Mouse (Mus musculus): ENCODE measurements around the gene Tldc2. TPM values are rescaled to one million over a fixed set of nuclear protein-coding genes. Genes with fewer than 3 reads are reported as not detected.

The Tldc2 gene
- polyA plus RNA-seq, 1 experiment from 2014 or later: not detected

GRCm38 (mm10) chr2:157128072-157128471 lies 41.2 kb downstream of the Tldc2 start:
- peaks cover 3% of the 10 kb centered on the region; the same call in 1 of the 2 replicates for H3K4me1 ChIP-seq (replicated peaks)
- H3K9ac ChIP-seq: no peak overlapping the region
- H3K4me2 ChIP-seq: no peak overlapping the region
- WGBS: 54% methylated on average over 4 of the region's 4 CpGs
- H3K27me3 ChIP-seq (replicated peaks): no peaks in the 10 kb centered on the region
- H3K9me3 ChIP-seq (replicated peaks): no peaks in the 10 kb centered on the region
- H3K4me3 ChIP-seq: no peak overlapping the region
- H3K27ac ChIP-seq (ENCODE audit: poor library complexity, severe bottlenecking): no peak overlapping the region
- ATAC-seq (ENCODE audit: insufficient number of reproducible peaks, low FRiP score): no peak
- H3K36me3 ChIP-seq: peaks cover 21% of the 10 kb centered on the region

- 89% methylated on average over 4 of the region's 4 CpGs for WGBS
- Histone ChIP-seq H3K27me3 (replicated peaks) (no peaks in the 10 kb centered on the region), H3K4me1 (replicated peaks) (peaks cover 10% of the 10 kb centered on the region; the same call in 1 of the 2 replicates), H3K36me3 (peaks cover 20% of the 10 kb centered on the region), H3K9me3 (replicated peaks) (no peaks in the 10 kb centered on the region), H3K27ac (ENCODE audit: poor library complexity, severe bottlenecking) (no peak overlapping the region), H3K4me2 (no peak overlapping the region), H3K4me3 (no peak overlapping the region), H3K9ac (no peak overlapping the region)
- ATAC-seq (ENCODE audit: insufficient number of reproducible peaks, low FRiP score): no peak
Measured at GRCm38 (mm10) chr2:157129096-157129495, 42.2 kb downstream of the Tldc2 start.

GRCm38 (mm10) chr2:157129601-157130164 lies 42.8 kb downstream of the Tldc2 start:
- 68% methylated on average over 11 of the region's 11 CpGs for WGBS
- H3K9ac ChIP-seq: no peak overlapping the region
- H3K4me2 ChIP-seq: no peak overlapping the region
- H3K4me3 ChIP-seq: no peak overlapping the region
- ATAC-seq (ENCODE audit: insufficient number of reproducible peaks, low FRiP score): no peak
- H3K36me3 ChIP-seq: peaks cover 18% of the 10 kb centered on the region
- peaks cover 10% of the 10 kb centered on the region; the same call in 1 of the 2 replicates for H3K4me1 ChIP-seq (replicated peaks)
- H3K27me3 ChIP-seq (replicated peaks): no peaks in the 10 kb centered on the region
- no peak overlapping the region for H3K27ac ChIP-seq (ENCODE audit: poor library complexity, severe bottlenecking)
- no peaks in the 10 kb centered on the region for H3K9me3 ChIP-seq (replicated peaks)

GRCm38 (mm10) chr2:157130813-157131514 lies 44.1 kb downstream of the Tldc2 start:
- 81% methylated on average over 8 of the region's 8 CpGs for WGBS
- peaks cover 10% of the 10 kb centered on the region; the same call in 1 of the 2 replicates for H3K4me1 ChIP-seq (replicated peaks)
- H3K9ac ChIP-seq: no peak overlapping the region
- H3K36me3 ChIP-seq: peaks cover 10% of the 10 kb centered on the region
- H3K27me3 ChIP-seq (replicated peaks): no peaks in the 10 kb centered on the region
- H3K27ac ChIP-seq (ENCODE audit: poor library complexity, severe bottlenecking): no peak overlapping the region
- H3K4me3 ChIP-seq: no peak overlapping the region
- ATAC-seq (ENCODE audit: insufficient number of reproducible peaks, low FRiP score): no peak
- no peaks in the 10 kb centered on the region for H3K9me3 ChIP-seq (replicated peaks)
- no peak overlapping the region for H3K4me2 ChIP-seq

- Histone ChIP-seq H3K4me2 (no peak overlapping the region), H3K4me3 (no peak overlapping the region), H3K9me3 (replicated peaks) (no peaks in the 10 kb centered on the region), H3K9ac (no peak overlapping the region), H3K36me3 (0 out of 2 replicates have a peak, but pooled peaks cover 5% of the 10 kb centered on the region), H3K4me1 (replicated peaks) (peaks cover 10% of the 10 kb centered on the region; the same call in 1 of the 2 replicates), H3K27ac (ENCODE audit: poor library complexity, severe bottlenecking) (no peak overlapping the region), H3K27me3 (replicated peaks) (no peaks in the 10 kb centered on the region)
- ATAC-seq (ENCODE audit: insufficient number of reproducible peaks, low FRiP score): no peak
- WGBS: 93% methylated on average over 1 of the region's 1 CpGs
Measured at GRCm38 (mm10) chr2:157132086-157132485, 45.2 kb downstream of the Tldc2 start.

GRCm38 (mm10) chr2:157132686-157133540 lies 46.1 kb downstream of the Tldc2 start:
- Histone ChIP-seq H3K4me2 (no peak overlapping the region), H3K27me3 (replicated peaks) (no peaks in the 10 kb centered on the region), H3K9me3 (replicated peaks) (no peaks in the 10 kb centered on the region), H3K27ac (ENCODE audit: poor library complexity, severe bottlenecking) (no peak overlapping the region), H3K4me3 (no peak overlapping the region), H3K4me1 (replicated peaks) (peaks cover 10% of the 10 kb centered on the region; the same call in 1 of the 2 replicates), H3K9ac (no peak overlapping the region), H3K36me3 (0 out of 2 replicates have a peak, but pooled peaks cover 4% of the 10 kb centered on the region)
- WGBS: 66% methylated on average over 3 of the region's 3 CpGs
- no peak for ATAC-seq (ENCODE audit: insufficient number of reproducible peaks, low FRiP score)

GRCm38 (mm10) chr2:157133769-157134478 lies 47.1 kb downstream of the Tldc2 start:
- Histone ChIP-seq H3K9ac (peak overlapping the region; percentile 78), H3K4me2 (peak overlapping the region; percentile 91), H3K9me3 (replicated peaks) (no peaks in the 10 kb centered on the region), H3K27ac (ENCODE audit: poor library complexity, severe bottlenecking) (no peak overlapping the region), H3K27me3 (replicated peaks) (no peaks in the 10 kb centered on the region), H3K4me1 (replicated peaks) (peaks cover 7% of the 10 kb centered on the region; the same call in 1 of the 2 replicates), H3K36me3 (no peaks in the 10 kb centered on the region), H3K4me3 (peak overlapping the region; percentile 64)
- WGBS: 16% methylated on average over 11 of the region's 11 CpGs
- no peak for ATAC-seq (ENCODE audit: insufficient number of reproducible peaks, low FRiP score)

- H3K27ac ChIP-seq (ENCODE audit: poor library complexity, severe bottlenecking): peak overlapping the region; percentile 64; the same call in 1 of the 2 replicates
- peak overlapping the region; percentile 64 for H3K4me3 ChIP-seq
- H3K27me3 ChIP-seq (replicated peaks): no peaks in the 10 kb centered on the region
- H3K4me2 ChIP-seq: peak overlapping the region; percentile 91
- no peaks in the 10 kb centered on the region for H3K36me3 ChIP-seq
- ATAC-seq (ENCODE audit: insufficient number of reproducible peaks, low FRiP score): peak; percentile 71
- peak overlapping the region; percentile 78 for H3K9ac ChIP-seq
- H3K4me1 ChIP-seq (replicated peaks): peaks cover 7% of the 10 kb centered on the region; the same call in 1 of the 2 replicates
- no peaks in the 10 kb centered on the region for H3K9me3 ChIP-seq (replicated peaks)
- WGBS: under 1% methylated on average over 25 of the region's 25 CpGs
Measured at GRCm38 (mm10) chr2:157134479-157134931, 47.6 kb downstream of the Tldc2 start.

- H3K27me3 ChIP-seq (replicated peaks): no peaks in the 10 kb centered on the region
- no peaks in the 10 kb centered on the region for H3K9me3 ChIP-seq (replicated peaks)
- peak within 1 kb of the TSS; percentile 78 for H3K9ac ChIP-seq
- H3K27ac ChIP-seq (ENCODE audit: poor library complexity, severe bottlenecking): peak within 1 kb of the TSS; percentile 64
- 0% methylated on average over 32 of the region's 32 CpGs for WGBS
- H3K4me2 ChIP-seq: peak within 1 kb of the TSS; percentile 91
- H3K4me3 ChIP-seq: peak within 1 kb of the TSS; percentile 64
- peaks cover 7% of the 10 kb centered on the region; the same call in 1 of the 2 replicates for H3K4me1 ChIP-seq (replicated peaks)
- H3K36me3 ChIP-seq: no peaks in the 10 kb centered on the region
- ATAC-seq (ENCODE audit: insufficient number of reproducible peaks, low FRiP score): peak; percentile 95
Measured at GRCm38 (mm10) chr2:157135014-157135413, 48.2 kb downstream of the Tldc2 start, which contains the start of gene Samhd1. Gene Samhd1, minus strand, starts transcription at chr2:157135265.

GRCm38 (mm10) chr2:157135529-157136120 lies 48.8 kb downstream of the Tldc2 start:
- peak overlapping the region; percentile 91 for H3K4me2 ChIP-seq
- no peaks in the 10 kb centered on the region for H3K9me3 ChIP-seq (replicated peaks)
- peak overlapping the region; percentile 78; the same call in 1 of the 2 replicates for H3K9ac ChIP-seq
- H3K36me3 ChIP-seq: no peaks in the 10 kb centered on the region
- H3K27me3 ChIP-seq (replicated peaks): no peaks in the 10 kb centered on the region
- H3K4me1 ChIP-seq (replicated peaks): peaks cover 7% of the 10 kb centered on the region; the same call in 1 of the 2 replicates
- ATAC-seq (ENCODE audit: insufficient number of reproducible peaks, low FRiP score): no peak
- WGBS: 85% methylated on average over 10 of the region's 10 CpGs
- peak overlapping the region; percentile 64 for H3K27ac ChIP-seq (ENCODE audit: poor library complexity, severe bottlenecking)
- peak overlapping the region; percentile 64 for H3K4me3 ChIP-seq
